18 mouse cellular contexts compared by ENCODE assay signal in genomic region chr5:63886292-63886691, GRCm38 (mm10).
DNase-seq lines count a peak whose midpoint lies in the region; ATAC-seq and TF ChIP-seq lines count a peak whose summit lies in the region.
"Had no signal": no experiment of that assay in that cellular context is flagged by ENCODE, and none has a peak within 500 bp of the region (broad histone marks: within the 10 kb centered on the region; RNA-seq: fewer than 3 reads in every experiment).

No protein-coding gene starts in this region.

- no peak for TF ChIP-seq CTCF in lung, embryonic 14.5 days (IDR thresholded peaks at IDR 0.05; ENCODE audit: low read depth)

- 90% methylated on average over 5 of the region's 5 CpGs for WGBS in hindbrain, embryonic 13.5 days
- 95% methylated on average over 5 of the region's 5 CpGs for WGBS in hindbrain, embryonic 14.5 days
- WGBS in lung, embryonic 14.5 days = 89% methylated on average over 5 of the region's 5 CpGs
- 89% methylated on average over 5 of the region's 5 CpGs for WGBS in forebrain, embryonic 16.5 days
- WGBS in neural tube, embryonic 14.5 days = 83% methylated on average over 5 of the region's 5 CpGs

- no peaks in the 10 kb centered on the region for H3K4me1 ChIP-seq in hindbrain, embryonic 13.5 days (replicated peaks)
- H3K4me1 ChIP-seq in hindbrain, embryonic 14.5 days (replicated peaks; ENCODE audit: control insufficient read depth, insufficient read depth, low read length) = no peaks in the 10 kb centered on the region
- 0 out of 2 replicates have a peak, but pooled peaks cover under 1% of the 10 kb centered on the region for H3K4me1 ChIP-seq in lung, embryonic 14.5 days (ENCODE audit: insufficient read depth)
- no peaks in the 10 kb centered on the region for H3K4me1 ChIP-seq in forebrain, embryonic 16.5 days (replicated peaks; ENCODE audit: control insufficient read depth, insufficient read depth, low read length)
- H3K4me1 ChIP-seq in neural tube, embryonic 14.5 days (ENCODE audit: control insufficient read depth, insufficient read depth, low read length) = no peaks in the 10 kb centered on the region
- H3K4me1 ChIP-seq: embryonic facial prominence, embryonic 10.5 days; heart, embryonic 13.5 days; midbrain, embryonic 10.5 days had no signal

- H3K4me2 ChIP-seq in hindbrain, embryonic 13.5 days = no peak overlapping the region
- no peak overlapping the region for H3K4me2 ChIP-seq in hindbrain, embryonic 14.5 days (replicated peaks)
- no peak overlapping the region for H3K4me2 ChIP-seq in lung, embryonic 14.5 days
- H3K4me2 ChIP-seq in forebrain, embryonic 16.5 days (ENCODE audit: low read length) = no peak overlapping the region
- no peak overlapping the region for H3K4me2 ChIP-seq in neural tube, embryonic 14.5 days (ENCODE audit: low read depth, low read length)
- H3K4me2 ChIP-seq: heart, embryonic 13.5 days; liver, embryonic 11.5 days had no signal

- 0 out of 2 replicates have a peak, but pooled peaks have one; percentile 23 for ATAC-seq in hindbrain, embryonic 13.5 days (ENCODE audit: low FRiP score)
- ATAC-seq in hindbrain, embryonic 14.5 days (ENCODE audit: low FRiP score) = no peak
- 0 out of 2 replicates have a peak, but pooled peaks have one; percentile 25 for ATAC-seq in lung, embryonic 14.5 days (ENCODE audit: insufficient read depth)
- ATAC-seq in forebrain, embryonic 16.5 days = peak; percentile 12; the same call in 1 of the 2 replicates
- ATAC-seq in neural tube, embryonic 14.5 days (ENCODE audit: low read depth) = 0 out of 2 replicates have a peak, but pooled peaks have one; percentile 9

- no peaks in the 10 kb centered on the region for H3K9me3 ChIP-seq in hindbrain, embryonic 13.5 days
- H3K9me3 ChIP-seq in hindbrain, embryonic 14.5 days (ENCODE audit: control insufficient read depth, low read length) = no peaks in the 10 kb centered on the region
- H3K9me3 ChIP-seq in lung, embryonic 14.5 days (ENCODE audit: low read depth, low read length) = no peaks in the 10 kb centered on the region
- H3K9me3 ChIP-seq in forebrain, embryonic 16.5 days (ENCODE audit: control insufficient read depth, low read length) = no peaks in the 10 kb centered on the region
- no peaks in the 10 kb centered on the region for H3K9me3 ChIP-seq in neural tube, embryonic 14.5 days (ENCODE audit: control insufficient read depth, low read length)
- H3K9me3 ChIP-seq: embryonic facial prominence, embryonic 10.5 days; midbrain, embryonic 10.5 days had no signal

- H3K4me3 ChIP-seq in hindbrain, embryonic 13.5 days = no peak overlapping the region
- no peak overlapping the region for H3K4me3 ChIP-seq in hindbrain, embryonic 14.5 days (replicated peaks; ENCODE audit: low read length)
- H3K4me3 ChIP-seq in lung, embryonic 14.5 days (ENCODE audit: low read depth, low read length) = no peak overlapping the region
- no peak overlapping the region for H3K4me3 ChIP-seq in forebrain, embryonic 16.5 days (replicated peaks; ENCODE audit: low read length)
- H3K4me3 ChIP-seq in neural tube, embryonic 14.5 days (ENCODE audit: low read depth, low read length) = no peak overlapping the region
- H3K4me3 ChIP-seq: embryonic facial prominence, embryonic 10.5 days; heart, embryonic 13.5 days; left cerebral cortex, adult 2 months; midbrain, embryonic 10.5 days had no signal

- no peaks in the 10 kb centered on the region for H3K27me3 ChIP-seq in hindbrain, embryonic 13.5 days
- H3K27me3 ChIP-seq in hindbrain, embryonic 14.5 days (ENCODE audit: control insufficient read depth, insufficient read depth, low read length) = no peaks in the 10 kb centered on the region
- no peaks in the 10 kb centered on the region for H3K27me3 ChIP-seq in lung, embryonic 14.5 days (ENCODE audit: insufficient read depth, low read length)
- no peaks in the 10 kb centered on the region for H3K27me3 ChIP-seq in forebrain, embryonic 16.5 days (replicated peaks; ENCODE audit: control insufficient read depth, insufficient read depth, low read length)
- no peaks in the 10 kb centered on the region for H3K27me3 ChIP-seq in neural tube, embryonic 14.5 days (ENCODE audit: control insufficient read depth, insufficient read depth, low read length)

- H3K9ac ChIP-seq in hindbrain, embryonic 13.5 days = no peak overlapping the region
- H3K9ac ChIP-seq in hindbrain, embryonic 14.5 days = no peak overlapping the region
- no peak overlapping the region for H3K9ac ChIP-seq in lung, embryonic 14.5 days
- H3K9ac ChIP-seq in forebrain, embryonic 16.5 days (replicated peaks; ENCODE audit: low read depth, low read length) = no peak overlapping the region
- H3K9ac ChIP-seq in neural tube, embryonic 14.5 days (replicated peaks; ENCODE audit: low read depth, low read length) = no peak overlapping the region
- H3K9ac ChIP-seq: heart, embryonic 13.5 days had no signal

- H3K27ac ChIP-seq in hindbrain, embryonic 13.5 days = no peak overlapping the region
- H3K27ac ChIP-seq in hindbrain, embryonic 14.5 days = no peak overlapping the region
- no peak overlapping the region for H3K27ac ChIP-seq in lung, embryonic 14.5 days (ENCODE audit: low read depth)
- no peak overlapping the region for H3K27ac ChIP-seq in forebrain, embryonic 16.5 days (ENCODE audit: low read length)
- no peak overlapping the region for H3K27ac ChIP-seq in neural tube, embryonic 14.5 days (ENCODE audit: low read depth, low read length)
- H3K27ac ChIP-seq: embryonic facial prominence, embryonic 10.5 days; heart, embryonic 13.5 days; left cerebral cortex, adult 2 months; macrophage; midbrain, embryonic 10.5 days had no signal

- DNase-seq in hindbrain, embryonic 14.5 days (ENCODE audit: low spot score) = no peak
- DNase-seq in lung, embryonic 14.5 days = no peak
- DNase-seq in lung, postnatal 10 days = no peak
- no peak for DNase-seq in spleen, adult 12 weeks (ENCODE audit: low spot score)
- DNase-seq: gastrocnemius, postnatal 10 days; heart, postnatal 36 days; left cerebral cortex, postnatal 4 days; lung, adult 18-20 months; right cerebral cortex, postnatal 4 days had no signal

- no peaks in the 10 kb centered on the region for H3K36me3 ChIP-seq in hindbrain, embryonic 13.5 days
- H3K36me3 ChIP-seq in hindbrain, embryonic 14.5 days (replicated peaks; ENCODE audit: control insufficient read depth, insufficient read depth) = no peaks in the 10 kb centered on the region
- no peaks in the 10 kb centered on the region for H3K36me3 ChIP-seq in lung, embryonic 14.5 days (ENCODE audit: insufficient read depth)
- H3K36me3 ChIP-seq in forebrain, embryonic 16.5 days (ENCODE audit: control insufficient read depth, insufficient read depth) = no peaks in the 10 kb centered on the region
- no peaks in the 10 kb centered on the region for H3K36me3 ChIP-seq in neural tube, embryonic 14.5 days (ENCODE audit: control insufficient read depth, insufficient read depth, low read length)
- H3K36me3 ChIP-seq: embryonic facial prominence, embryonic 10.5 days; heart, embryonic 13.5 days; midbrain, embryonic 10.5 days had no signal
